Mouse (Mus musculus) kidney, adult 2 months (tissue): ENCODE measurements around the gene Stoml2. TPM values are rescaled to one million over a fixed set of nuclear protein-coding genes. Genes with fewer than 3 reads are reported as not detected.

Experiments
- DNase-seq: peaks from one replicate; pipeline ENCODE4 v3.0.0; 2021
- H3K27ac ChIP-seq: fragments of 200-500 bp; 2 replicates; pipeline ENCODE4 v1.5.1; 2012; ENCODE audit warnings: low read depth, low read length, control low read depth, inconsistent platforms; ENCODE audit not compliant: insufficient read depth
- H3K27me3 ChIP-seq: fragments of 200-500 bp; replicated peaks from 2 replicates; pipeline ENCODE4 v1.6.1; 2012; ENCODE audit warnings: mild to moderate bottlenecking, moderate library complexity, low read length, inconsistent platforms; ENCODE audit not compliant: control insufficient read depth, insufficient read depth
- H3K36me3 ChIP-seq: fragments of 200-500 bp; 2 replicates; pipeline ENCODE4 v1.6.1; 2012; ENCODE audit warnings: mild to moderate bottlenecking, moderate library complexity, low read length, inconsistent platforms; ENCODE audit not compliant: control insufficient read depth, insufficient read depth
- H3K4me1 ChIP-seq: fragments of 200-500 bp; 2 replicates; pipeline ENCODE4 v1.6.1; 2011; ENCODE audit warnings: low read length; ENCODE audit not compliant: control insufficient read depth, insufficient read depth
- H3K4me3 ChIP-seq: fragments of 200-500 bp; 2 replicates; pipeline ENCODE4 v1.5.1; 2011; ENCODE audit warnings: mild to moderate bottlenecking, low read depth, low read length, control low read depth; ENCODE audit not compliant: insufficient read depth
- CTCF ChIP-seq: fragments of 200-500 bp; conservative IDR thresholded peaks from 2 replicates; pipeline ENCODE4 v1.5.1; 2011; ENCODE audit warnings: low read depth, mild to moderate bottlenecking, control low read depth, low read length, moderate library complexity, mixed read lengths; ENCODE audit not compliant: insufficient read depth, insufficient read length
- POLR2A ChIP-seq: fragments of 200-500 bp; IDR thresholded peaks from one replicate; pipeline ENCODE4 v1.6.1; 2011; ENCODE audit warnings: low read depth, low read length, control low read depth
- WGBS: fragments of 180-500 bp; shearing (Covaris S2); methylation state at CpG from one replicate; pipeline ENCODE4 v1.1.7; 2018; 5-methylcytosine and 5-hydroxymethylcytosine counted together
- polyA plus RNA-seq: library from polyadenylated mRNA; depleted of rRNA; stranded (reverse); fragments of >200 nt; gene quantifications from 2 replicates; pipeline ENCODE4 v1.2.3, GENCODE M21; 2012; rRNA removed

The Stoml2 gene
- polyA plus RNA-seq = 103 and 118 TPM in 2 replicates

DNA sequence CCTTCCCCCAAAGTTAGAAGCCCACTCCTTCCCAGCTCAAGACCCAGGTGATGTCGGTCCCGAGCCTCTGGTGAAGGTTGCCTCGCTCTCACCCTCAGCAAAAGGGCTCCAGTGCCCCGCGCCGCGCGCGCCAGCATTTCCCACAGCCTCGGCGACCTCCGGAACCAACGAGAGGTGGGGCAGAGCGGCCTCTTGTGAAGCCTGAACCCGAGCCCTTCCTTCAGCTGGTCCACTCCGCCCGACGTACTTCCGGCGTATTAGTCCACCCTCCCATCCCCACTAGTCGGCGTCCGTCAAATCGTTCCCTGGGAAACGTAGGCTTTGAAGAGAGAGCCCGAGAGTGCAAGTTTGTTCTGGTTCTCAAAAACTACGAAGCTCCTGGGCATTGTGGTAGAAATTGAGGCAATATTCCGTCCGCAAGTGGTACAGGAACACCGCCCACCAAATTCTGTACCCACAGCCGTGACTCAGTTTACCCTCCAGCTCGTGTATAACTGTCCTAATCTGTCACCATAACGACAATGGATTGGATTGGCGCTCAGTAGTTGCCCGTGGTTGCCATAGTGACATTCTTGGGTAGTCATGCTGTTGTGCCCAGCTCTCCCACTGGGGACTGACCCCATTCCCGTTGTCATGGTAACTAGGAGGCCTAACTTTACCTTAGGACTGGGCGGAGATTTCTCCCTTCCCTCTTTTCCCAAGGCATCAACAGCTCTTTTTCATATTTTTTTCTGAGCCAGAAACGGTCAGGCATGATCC, at the start of gene Stoml2:
Gene Stoml2 (minus strand): TSS at position 474 of the 759 bp plus-strand sequence.
- WGBS = under 1% methylated on average over 38 of the region's 38 CpGs
- H3K27me3 ChIP-seq = no peaks in the 10 kb centered on the region
- peak; percentile 96 for DNase-seq

DNA sequence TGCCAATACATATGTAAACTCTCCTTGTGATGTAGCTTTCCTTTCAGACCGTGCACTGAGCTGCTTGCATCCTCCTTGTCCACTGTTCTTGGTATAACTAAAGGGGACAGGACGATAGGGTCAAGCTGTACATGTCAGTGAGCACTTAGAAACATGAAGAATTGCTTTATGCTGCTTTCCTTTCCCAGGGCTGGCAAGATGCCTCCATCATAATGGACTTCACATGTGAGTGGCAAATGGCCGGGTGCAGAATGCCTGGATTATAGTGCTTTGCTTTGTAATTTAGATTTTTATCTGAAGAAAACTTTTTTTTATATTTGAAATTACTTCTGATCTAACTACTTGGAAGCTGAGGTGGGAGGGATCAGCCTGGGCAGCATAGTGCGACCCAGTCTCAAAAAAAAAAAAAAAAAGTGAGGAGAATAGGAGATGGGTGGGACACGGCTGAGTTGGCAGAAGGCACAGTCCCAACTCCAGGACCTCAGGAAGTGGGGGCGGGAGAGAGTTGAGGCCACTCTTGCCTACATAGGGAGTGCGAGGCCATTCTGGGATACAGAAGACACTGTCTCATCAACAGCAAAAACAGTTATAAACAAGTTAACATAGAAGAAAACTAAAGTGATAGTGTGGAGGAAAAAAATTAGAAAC, 46.7 kb upstream of the Stoml2 start:
- TF ChIP-seq CTCF (no peak), POLR2A (no peak)
- H3K27ac ChIP-seq = no peak overlapping the region
- 39% methylated on average over 7 of the region's 7 CpGs for WGBS
- H3K36me3 ChIP-seq = no peaks in the 10 kb centered on the region
- no peaks in the 10 kb centered on the region for H3K4me1 ChIP-seq
- peak; percentile 7 for DNase-seq
- H3K27me3 ChIP-seq = no peaks in the 10 kb centered on the region
- no peak overlapping the region for H3K4me3 ChIP-seq

More for the DNA sequence above, at the start of gene Stoml2:
- Histone ChIP-seq H3K4me1 (peaks cover 7% of the 10 kb centered on the region; the same call in 1 of the 2 replicates), H3K27ac (peak within 1 kb of the TSS; percentile 86), H3K36me3 (no peaks in the 10 kb centered on the region), H3K4me3 (peak within 1 kb of the TSS; percentile 81)
- TF ChIP-seq POLR2A (peak; percentile 63), CTCF (peak; percentile 30; the same call in 1 of the 2 replicates)

DNA sequence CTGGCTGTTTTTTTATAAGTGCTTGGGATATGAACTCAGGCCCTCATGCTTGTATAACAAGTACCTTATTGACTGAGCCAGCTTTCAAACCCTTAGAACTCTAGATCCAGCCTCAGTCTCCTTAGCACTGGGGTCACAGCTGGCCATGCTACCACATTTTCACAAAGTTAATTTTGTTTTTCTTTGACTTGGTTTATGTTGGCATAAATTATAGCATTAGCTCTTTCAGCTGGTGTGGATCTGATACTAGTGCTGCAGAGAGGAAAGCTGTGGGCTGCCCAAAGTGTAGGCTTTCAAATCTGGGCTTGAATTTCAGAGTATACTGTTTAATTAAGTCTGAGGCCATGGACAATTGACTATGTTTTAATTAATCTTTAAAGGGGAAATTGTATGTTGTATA, 43.4 kb upstream of the Stoml2 start:
- H3K4me1 ChIP-seq = no peaks in the 10 kb centered on the region
- no peak overlapping the region for H3K4me3 ChIP-seq
- no peaks in the 10 kb centered on the region for H3K36me3 ChIP-seq
- TF ChIP-seq CTCF (no peak), POLR2A (no peak)
- no peaks in the 10 kb centered on the region for H3K27me3 ChIP-seq
- DNase-seq = no peak
- H3K27ac ChIP-seq = no peak overlapping the region

DNA sequence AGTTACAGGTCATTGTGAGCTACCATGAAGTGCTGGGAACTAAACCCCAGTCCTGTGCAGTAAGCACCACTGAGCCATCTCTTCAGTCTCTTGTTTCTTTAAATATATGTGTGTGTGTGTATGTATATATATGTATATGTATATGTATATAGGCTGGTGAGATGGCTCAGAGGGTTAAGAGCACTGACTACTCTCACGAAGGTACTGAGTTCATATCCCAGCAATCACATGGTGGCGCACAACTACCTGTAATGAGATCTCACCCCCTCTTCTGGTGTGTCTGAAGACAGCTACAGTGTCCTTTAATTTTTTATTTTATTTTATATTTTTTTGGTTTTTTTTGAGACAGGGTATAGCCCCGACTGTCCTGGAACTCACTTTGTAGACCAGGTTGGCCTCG, 34.0 kb upstream of the Stoml2 start:
- no peak overlapping the region for H3K4me3 ChIP-seq
- WGBS = 91% methylated on average over 4 of the region's 4 CpGs
- no peaks in the 10 kb centered on the region for H3K4me1 ChIP-seq
- no peak overlapping the region for H3K27ac ChIP-seq
- no peak for DNase-seq
- no peaks in the 10 kb centered on the region for H3K27me3 ChIP-seq
- H3K36me3 ChIP-seq = no peaks in the 10 kb centered on the region
- TF ChIP-seq POLR2A = no peak
- no peak for TF ChIP-seq CTCF

DNA sequence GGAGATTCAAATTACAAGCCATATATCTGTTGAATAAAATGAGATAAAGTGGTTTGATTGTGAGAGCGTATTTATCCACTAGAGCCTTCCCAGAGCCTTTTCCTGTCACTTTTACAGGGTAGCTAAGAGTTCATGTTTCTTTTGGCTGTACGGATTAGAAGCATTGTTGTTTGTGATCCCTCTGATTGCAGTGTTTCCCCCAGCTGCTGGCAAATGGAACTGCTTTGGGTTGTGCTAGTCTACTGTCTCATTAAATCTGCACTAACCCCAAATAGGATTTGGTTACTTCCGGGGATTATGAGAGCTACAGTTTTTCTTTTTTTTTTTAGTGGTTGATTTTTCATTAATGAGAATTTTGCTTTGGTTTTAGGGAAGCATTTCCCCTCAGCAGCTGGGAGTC, 28.8 kb upstream of the Stoml2 start:
- Histone ChIP-seq H3K4me1 (peaks cover 9% of the 10 kb centered on the region; the same call in 1 of the 2 replicates), H3K27me3 (no peaks in the 10 kb centered on the region), H3K36me3 (no peaks in the 10 kb centered on the region), H3K4me3 (no peak overlapping the region), H3K27ac (no peak overlapping the region)
- WGBS = 46% methylated on average over 3 of the region's 3 CpGs
- peak; percentile 33 for DNase-seq
- TF ChIP-seq CTCF (no peak), POLR2A (no peak)

DNA sequence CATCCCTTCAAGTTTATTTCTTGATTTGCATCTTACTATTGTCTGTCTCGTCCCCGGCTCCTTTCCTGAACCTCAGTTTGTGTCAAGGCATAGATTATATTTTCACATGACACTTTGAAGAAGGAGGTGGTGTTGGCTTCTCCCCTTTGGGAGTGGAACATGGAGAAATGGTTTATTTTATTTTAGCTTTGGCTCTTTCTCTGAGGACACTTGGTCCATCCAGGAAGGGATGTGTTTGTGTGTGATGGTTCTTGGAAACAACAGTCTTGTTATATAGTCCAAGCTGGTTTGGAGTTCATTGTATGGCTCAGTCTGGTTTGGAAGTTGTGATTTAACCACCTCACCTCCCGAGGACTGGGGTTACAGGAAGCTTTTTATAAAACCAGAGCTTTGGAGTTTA, 28.2 kb upstream of the Stoml2 start:
- H3K27me3 ChIP-seq = no peaks in the 10 kb centered on the region
- H3K27ac ChIP-seq = no peak overlapping the region
- peak overlapping the region; percentile 75; the same call in 1 of the 2 replicates for H3K4me3 ChIP-seq
- no peaks in the 10 kb centered on the region for H3K36me3 ChIP-seq
- peak; percentile 22 for DNase-seq
- TF ChIP-seq POLR2A (no peak), CTCF (no peak)
- H3K4me1 ChIP-seq = peaks cover 9% of the 10 kb centered on the region; the same call in 1 of the 2 replicates
- WGBS = 21% methylated on average over 3 of the region's 3 CpGs
